ENCODE assay signal across 8 mouse cellular contexts in the genomic region with DNA sequence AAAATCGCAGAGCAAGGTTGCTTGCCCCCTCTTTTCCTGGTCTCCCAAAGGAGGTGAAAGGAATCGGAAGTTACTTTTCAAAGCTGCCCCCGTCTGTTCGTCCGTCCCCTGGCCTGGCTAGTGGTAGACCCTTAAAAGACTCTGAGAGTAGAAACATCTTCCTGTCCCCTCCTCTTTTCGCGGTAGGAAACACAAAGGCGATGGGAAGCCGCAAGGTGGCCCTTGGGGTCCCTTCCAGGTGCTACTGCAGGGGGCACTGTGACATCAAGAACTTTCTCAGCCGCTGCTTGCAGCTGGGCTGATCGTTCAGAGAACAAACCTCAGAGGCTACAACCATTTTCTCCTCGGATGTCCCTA.
DNase-seq lines count a peak whose midpoint lies in the region; ATAC-seq lines count a peak whose summit lies in the region.

No protein-coding gene starts in this region.

- H3K4me1 ChIP-seq in heart, embryonic 15.5 days (replicated peaks), result peaks cover 6% of the 10 kb centered on the region; the same call in 1 of the 2 replicates
- peaks cover 30% of the 10 kb centered on the region for H3K4me1 ChIP-seq in midbrain, embryonic 10.5 days

- H3K27me3 ChIP-seq in heart, embryonic 15.5 days, result peaks cover 49% of the 10 kb centered on the region
- H3K27me3 ChIP-seq in midbrain, embryonic 10.5 days (ENCODE audit: low read depth, poor library complexity, severe bottlenecking), result peaks cover 85% of the 10 kb centered on the region

- no peak overlapping the region for H3K9ac ChIP-seq in heart, embryonic 15.5 days

- peak; percentile 15 for DNase-seq in gastrocnemius, adult 18-20 months (ENCODE audit: low spot score)
- DNase-seq in gastrocnemius, adult 8-10 months (ENCODE audit: low spot score in 2 of 2), result no peak
- peak; percentile 81 for DNase-seq in embryo, embryonic 9.5 days (ENCODE audit: extremely low spot score)
- DNase-seq in kidney, postnatal 36 days, result peak; percentile 31 to 55
- peak; percentile 70 for DNase-seq in midbrain, embryonic 10.5 days (ENCODE audit: low spot score)
- DNase-seq in urinary bladder, adult 2 months (ENCODE audit: low spot score), result peak; percentile 51
- no peak for DNase-seq in layer of hippocampus, postnatal 14 days (ENCODE audit: low spot score in 2 of 2)

- no peak overlapping the region for H3K27ac ChIP-seq in heart, embryonic 15.5 days
- H3K27ac ChIP-seq in midbrain, embryonic 10.5 days (replicated peaks), result no peak overlapping the region

- no peaks in the 10 kb centered on the region for H3K36me3 ChIP-seq in heart, embryonic 15.5 days
- no peaks in the 10 kb centered on the region for H3K36me3 ChIP-seq in midbrain, embryonic 10.5 days

- peak overlapping the region; percentile 67 for H3K4me2 ChIP-seq in heart, embryonic 15.5 days

- no peak for ATAC-seq in heart, embryonic 15.5 days (replicated peaks; ENCODE audit: insufficient number of reproducible peaks, insufficient read depth, low FRiP score, low read depth)

- H3K9me3 ChIP-seq in heart, embryonic 15.5 days (replicated peaks), result no peaks in the 10 kb centered on the region
- H3K9me3 ChIP-seq in midbrain, embryonic 10.5 days (replicated peaks), result no peaks in the 10 kb centered on the region

- WGBS in heart, embryonic 15.5 days, result under 1% methylated on average over 12 of the region's 12 CpGs
- WGBS in midbrain, embryonic 10.5 days, result under 1% methylated on average over 12 of the region's 12 CpGs

- H3K4me3 ChIP-seq in heart, embryonic 15.5 days, result peak overlapping the region; percentile 39
- H3K4me3 ChIP-seq in midbrain, embryonic 10.5 days, result peak overlapping the region; percentile 46

Comparison
In these comparisons a context has a peak if more than half of its experiments do, and no peak if none do; other contexts are left out.
1. DNase-seq: peak in gastrocnemius, adult 18-20 months (single experiment), embryo, embryonic 9.5 days (single experiment), kidney, postnatal 36 days (2 of 2), midbrain, embryonic 10.5 days (single experiment) and urinary bladder, adult 2 months (single experiment); none in gastrocnemius, adult 8-10 months (0 of 2) and layer of hippocampus, postnatal 14 days (0 of 2).